Mouse (Mus musculus) brain, adult 2 months (tissue): ENCODE data around the gene Dync1li1.

Source experiments
- DNase-seq: peaks from one replicate; pipeline ENCODE4 v3.0.0; 2011; ENCODE audit warnings: low read depth, low spot score

Dync1li1 gene

DNA sequence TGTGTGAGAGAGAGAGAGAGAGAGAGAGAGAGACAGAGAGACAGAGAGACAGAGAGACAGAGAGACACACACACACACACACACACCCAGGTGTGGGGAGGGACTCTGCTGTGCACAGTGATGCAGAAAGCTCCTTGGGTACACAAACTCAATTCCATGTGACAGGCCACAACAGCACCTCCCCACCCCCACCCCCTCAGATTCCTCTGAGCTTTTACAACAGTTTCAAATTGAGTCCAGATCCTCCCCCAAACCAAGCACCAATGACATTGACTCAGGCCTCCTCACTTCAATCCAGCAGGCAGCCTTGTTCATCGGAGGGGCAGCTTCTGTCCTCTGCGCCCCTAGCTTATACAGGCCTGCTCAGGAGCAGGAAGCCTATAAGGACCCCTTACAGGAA is 78.9 kb downstream of the Dync1li1 start:
- no peak for DNase-seq

DNA sequence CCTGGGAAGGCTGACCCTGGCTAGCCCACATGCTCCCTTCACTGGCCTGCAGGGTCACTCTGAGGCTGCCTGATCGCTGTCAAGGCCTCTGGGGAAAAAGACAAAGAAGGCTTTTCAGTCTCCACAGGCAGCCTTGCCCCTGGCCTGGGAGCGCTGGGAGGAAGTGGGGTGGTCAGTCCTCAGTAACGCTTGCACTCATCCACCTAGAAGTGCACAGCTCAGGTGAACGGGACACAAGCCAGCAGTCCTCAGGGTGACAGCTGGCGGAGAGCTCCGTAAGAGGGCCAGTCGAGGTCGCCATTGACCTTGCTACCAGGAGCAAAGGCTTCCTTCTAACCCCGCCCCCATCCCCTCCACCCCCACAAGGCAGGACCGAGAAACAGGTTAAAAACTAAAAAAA is 79.5 kb downstream of the Dync1li1 start:
- no peak for DNase-seq

DNA sequence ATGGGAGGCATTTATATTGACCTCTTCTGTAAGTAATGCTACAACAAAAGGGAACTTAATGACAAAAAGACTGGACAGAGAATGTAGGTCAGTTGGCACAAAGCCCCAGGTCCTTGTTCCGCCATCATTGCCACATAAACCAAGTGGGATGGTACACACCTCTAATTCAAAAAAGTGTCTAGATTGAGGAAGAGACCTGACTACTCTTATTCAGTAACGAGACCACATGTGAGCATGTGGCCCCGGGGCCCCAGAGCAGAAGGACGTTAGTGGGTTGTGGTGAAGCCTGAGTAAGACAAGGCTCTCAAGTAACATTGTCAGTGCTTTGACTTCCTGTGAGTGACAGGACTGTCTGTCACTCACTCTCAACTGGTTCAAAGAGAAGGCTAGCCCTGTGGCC is 81.6 kb downstream of the Dync1li1 start:
- DNase-seq = no peak

GRCm38 (mm10) chr9:114771565-114771964 is 83.0 kb downstream of the Dync1li1 start:
- no peak for DNase-seq
